Mouse (Mus musculus) midbrain, embryonic 14.5 days (tissue): ENCODE data around the gene Enpp1. TPM values are rescaled to one million over a fixed set of nuclear protein-coding genes. Genes with fewer than 3 reads are reported as not detected.

Experiments used
- ATAC-seq: fragments of 200-750 bp; cut with Nextera tagmentation; 2 replicates; pipeline ENCODE4 v1.8.0; 2017; ENCODE audit warnings: moderate number of reproducible peaks, moderate library complexity; ENCODE audit not compliant: low FRiP score, low TSS enrichment
- DNase-seq: peaks from one replicate; pipeline ENCODE4 v3.0.0-alpha.2; 2015
- H3K27ac ChIP-seq: fragments of 300-500 bp; sonication (generic); replicated peaks from 2 replicates; pipeline ENCODE4 v1.5.1; 2014; ENCODE audit warnings: mild to moderate bottlenecking, low read depth, low read length, moderate library complexity
- H3K27me3 ChIP-seq: fragments of 300-500 bp; sonication (generic); 2 replicates; pipeline ENCODE4 v1.6.1; 2014; ENCODE audit warnings: low read length, control low read depth, mixed read lengths; ENCODE audit not compliant: control insufficient read depth, insufficient read depth
- H3K36me3 ChIP-seq: fragments of 300-500 bp; sonication (generic); 2 replicates; pipeline ENCODE4 v1.6.1; 2014; ENCODE audit warnings: low read length, control low read depth; ENCODE audit not compliant: control insufficient read depth, insufficient read depth
- H3K4me1 ChIP-seq: fragments of 300-500 bp; sonication (generic); 2 replicates; pipeline ENCODE4 v1.6.1; 2014; ENCODE audit warnings: mild to moderate bottlenecking, antibody characterized with exemption, low read length, control low read depth; ENCODE audit not compliant: control insufficient read depth, insufficient read depth
- H3K4me2 ChIP-seq: fragments of 300-500 bp; sonication (generic); 2 replicates; pipeline ENCODE4 v1.6.1; 2014; ENCODE audit warnings: mild to moderate bottlenecking, low read length, moderate library complexity
- H3K4me3 ChIP-seq: fragments of 300-500 bp; sonication (generic); replicated peaks from 2 replicates; pipeline ENCODE4 v1.5.1; 2014; ENCODE audit warnings: low read depth, low read length
- H3K9ac ChIP-seq: fragments of 300-500 bp; sonication (generic); replicated peaks from 2 replicates; pipeline ENCODE4 v1.6.1; 2014; ENCODE audit warnings: mild to moderate bottlenecking, low read length, moderate library complexity
- H3K9me3 ChIP-seq: fragments of 300-500 bp; sonication (generic); 2 replicates; pipeline ENCODE4 v1.6.1; 2016; ENCODE audit warnings: low read length, control low read depth, mixed read lengths; ENCODE audit not compliant: control insufficient read depth
- WGBS: fragments of 180-500 bp; shearing (Covaris S2); extraction: QIAGEN DNeasy Blood & Tissue Kit; methylation state at CpG from one replicate; pipeline ENCODE4 v1.1.7; 2014; 5-methylcytosine and 5-hydroxymethylcytosine counted together
- polyA plus RNA-seq: library from polyadenylated mRNA; unstranded; fragments of >200 nt; fragmentation: Nextera tagmentation; extraction: Ambion mirVana; gene quantifications from 2 replicates; pipeline ENCODE4 v1.2.1, GENCODE M21; 2014

The Enpp1 gene
- polyA plus RNA-seq, 1 experiment from 2014 or later = 4.2 TPM

DNA sequence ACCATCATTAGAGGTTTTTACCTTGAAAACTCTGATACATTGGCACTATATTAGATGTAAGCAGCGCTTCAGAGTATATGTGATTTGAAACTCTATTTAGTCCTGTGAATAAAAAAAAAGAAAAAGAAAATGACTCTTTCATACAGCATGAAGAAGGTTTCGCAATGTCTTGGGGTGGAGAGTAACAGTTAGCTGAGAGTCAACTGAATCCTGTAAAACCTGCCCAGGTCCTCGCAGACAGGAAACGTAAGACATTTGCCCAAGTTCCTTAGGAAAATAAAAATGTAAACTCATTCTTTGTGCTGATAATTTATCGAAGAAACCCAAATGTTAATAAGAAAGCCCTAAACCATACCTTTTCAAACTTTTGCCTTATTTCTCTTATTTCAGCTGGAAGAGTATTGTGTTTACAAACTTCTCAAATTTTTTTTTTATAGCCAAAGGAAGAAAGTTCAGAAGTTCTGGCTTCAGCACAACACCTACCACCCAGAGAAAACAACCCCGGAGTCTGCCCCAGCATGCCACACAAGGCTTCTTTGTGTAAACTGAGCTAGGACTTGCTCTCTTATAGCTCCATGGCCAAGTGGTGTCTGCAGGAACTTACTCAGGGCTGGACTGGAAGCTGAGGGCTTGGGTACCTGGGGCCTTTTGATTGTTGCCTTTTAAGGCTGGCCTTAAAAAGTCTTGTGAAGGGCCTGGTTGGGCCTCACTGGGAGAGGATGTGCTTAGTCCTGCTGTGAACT is 63.8 kb downstream of the Enpp1 start:
- H3K4me2 ChIP-seq = no peak overlapping the region
- no peaks in the 10 kb centered on the region for H3K36me3 ChIP-seq
- no peak overlapping the region for H3K27ac ChIP-seq
- no peak overlapping the region for H3K4me3 ChIP-seq
- DNase-seq (no peak), ATAC-seq (no peak)
- 93% methylated on average over 6 of the region's 6 CpGs for WGBS
- H3K4me1 ChIP-seq = no peaks in the 10 kb centered on the region
- no peaks in the 10 kb centered on the region for H3K27me3 ChIP-seq
- H3K9ac ChIP-seq = no peak overlapping the region
- H3K9me3 ChIP-seq = no peaks in the 10 kb centered on the region

DNA sequence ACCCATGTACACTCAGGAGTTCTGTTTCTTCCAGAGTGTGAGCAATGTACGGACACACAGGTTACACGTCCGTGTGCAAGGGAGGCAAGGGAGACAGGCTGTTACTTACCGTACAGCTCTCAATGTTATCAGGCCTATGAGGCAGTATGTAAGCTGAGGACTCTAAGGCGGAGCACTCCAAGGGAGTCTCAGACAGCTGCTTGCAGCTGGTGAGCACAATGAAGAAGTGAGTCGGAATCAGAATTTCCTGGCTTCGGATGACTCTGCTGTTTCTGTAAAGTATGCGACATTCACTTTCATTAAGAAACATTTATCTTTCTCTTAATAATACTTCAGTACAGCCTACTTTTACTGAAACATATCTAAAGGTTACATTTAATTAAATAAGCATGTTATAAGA is 66.8 kb downstream of the Enpp1 start:
- H3K4me2 ChIP-seq = no peak overlapping the region
- ATAC-seq = no peak
- 92% methylated on average over 8 of the region's 8 CpGs for WGBS

DNA sequence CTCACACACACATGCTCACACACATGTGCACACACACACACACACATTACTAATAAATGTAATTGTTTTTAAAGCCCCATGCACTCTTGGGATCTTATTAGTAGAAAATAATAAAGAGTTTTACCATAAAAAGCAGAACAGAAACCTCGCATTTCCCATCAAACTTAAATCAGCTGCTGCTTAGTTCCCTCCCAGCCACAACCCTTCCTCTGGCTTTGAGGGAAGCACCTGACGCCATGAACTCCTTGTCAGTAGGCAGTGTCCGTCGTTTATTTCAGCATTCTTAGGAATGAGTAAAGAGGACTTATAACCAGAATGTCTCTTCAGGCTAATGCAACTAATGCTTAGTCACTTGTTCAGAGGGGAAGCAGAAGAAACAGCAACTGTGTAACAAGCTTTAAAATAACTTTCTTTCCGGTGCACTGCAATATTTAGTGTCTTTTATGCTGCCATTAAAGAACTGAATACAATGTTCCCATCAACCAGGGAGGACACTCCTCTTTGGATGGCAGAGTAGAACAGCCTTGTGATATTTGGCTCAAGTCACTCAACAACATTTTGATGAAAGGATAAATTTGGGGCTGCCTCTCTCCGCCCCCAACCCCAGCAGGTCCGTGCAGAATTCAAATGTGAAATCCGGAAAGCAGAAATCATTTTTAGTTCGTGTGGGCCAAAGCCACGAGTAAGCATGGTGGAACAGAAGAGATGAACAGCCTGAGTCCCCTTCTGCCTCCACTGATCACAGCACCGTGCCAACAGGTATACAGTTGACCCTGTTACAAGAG is 69.0 kb downstream of the Enpp1 start:
- no peak overlapping the region for H3K4me2 ChIP-seq
- DNase-seq (no peak), ATAC-seq (no peak)
- WGBS = 91% methylated on average over 11 of the region's 11 CpGs
- H3K9me3 ChIP-seq = no peaks in the 10 kb centered on the region
- no peak overlapping the region for H3K27ac ChIP-seq
- no peaks in the 10 kb centered on the region for H3K27me3 ChIP-seq
- H3K4me1 ChIP-seq = no peaks in the 10 kb centered on the region
- no peak overlapping the region for H3K9ac ChIP-seq
- H3K4me3 ChIP-seq = no peak overlapping the region
- no peaks in the 10 kb centered on the region for H3K36me3 ChIP-seq

More for the DNA sequence above, 66.8 kb downstream of the Enpp1 start:
- Histone ChIP-seq H3K4me1 (no peaks in the 10 kb centered on the region), H3K4me3 (no peak overlapping the region), H3K9me3 (no peaks in the 10 kb centered on the region), H3K27ac (no peak overlapping the region), H3K9ac (no peak overlapping the region), H3K36me3 (no peaks in the 10 kb centered on the region), H3K27me3 (no peaks in the 10 kb centered on the region)
- DNase-seq = no peak

DNA sequence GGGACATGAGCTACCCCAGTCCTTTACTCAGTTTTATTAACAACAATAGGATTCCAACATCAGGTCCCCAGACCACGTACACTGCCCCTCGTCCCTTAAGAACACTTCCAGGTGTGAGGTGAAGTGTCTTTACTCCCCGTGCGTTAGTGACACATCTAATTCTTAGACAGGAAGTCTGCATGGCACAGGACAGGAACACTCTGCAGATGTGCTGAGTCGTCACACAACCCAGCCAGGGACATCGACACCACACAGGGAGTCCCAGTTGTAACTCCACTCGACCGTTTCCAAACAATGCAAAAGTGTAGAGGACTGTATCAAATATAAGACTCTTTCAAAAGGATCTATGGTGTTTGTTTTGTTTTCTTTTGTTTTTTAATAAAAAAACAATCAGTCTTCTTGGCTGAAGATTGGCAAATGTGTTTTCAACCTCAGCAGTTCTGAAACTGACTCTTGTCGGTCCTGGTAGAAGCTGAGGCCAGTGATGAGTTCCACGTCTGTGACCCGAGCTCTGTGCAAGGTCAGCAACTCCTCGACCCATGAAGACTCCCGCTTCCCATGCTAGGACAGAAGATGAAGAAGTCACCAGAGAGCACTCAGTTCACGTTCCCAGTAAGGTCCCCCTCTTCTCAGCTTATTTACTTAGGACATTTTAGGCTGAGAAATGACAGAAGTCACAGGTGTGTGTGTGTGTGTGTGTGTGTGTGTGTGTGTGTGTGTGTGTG is 70.4 kb downstream of the Enpp1 start:
- WGBS = 84% methylated on average over 14 of the region's 14 CpGs

DNA sequence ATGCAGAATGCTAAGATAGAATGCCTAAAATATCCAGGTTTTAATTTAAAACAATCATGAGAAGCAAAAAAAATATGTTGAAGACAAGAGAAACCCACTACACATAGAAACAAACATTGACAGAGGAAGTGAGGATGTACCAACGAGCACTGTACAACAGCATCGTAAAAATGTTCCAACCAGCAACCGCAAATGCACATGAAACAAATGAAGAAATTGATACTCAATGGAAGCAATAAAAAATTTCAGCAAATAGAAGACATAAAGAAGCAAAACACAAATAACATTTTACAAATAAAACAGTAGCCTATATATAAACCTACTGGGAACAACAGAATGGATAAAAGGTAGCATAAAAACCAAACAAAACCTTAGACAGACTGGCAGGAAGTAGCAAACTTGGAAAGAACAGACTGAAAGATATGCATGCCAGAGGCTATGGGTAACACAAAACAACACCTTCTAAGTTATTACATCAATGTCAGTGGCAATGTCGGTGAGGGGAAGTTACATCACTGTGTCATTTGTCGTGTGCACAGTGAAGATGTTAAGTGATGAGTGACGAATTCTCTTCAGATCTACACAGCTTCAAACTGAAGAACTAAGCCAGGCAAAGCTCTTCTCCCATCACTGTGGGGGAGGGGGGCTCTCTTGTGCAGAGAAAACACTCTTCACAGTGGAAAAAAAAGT is 71.6 kb downstream of the Enpp1 start:
- H3K4me2 ChIP-seq = no peak overlapping the region
- H3K9me3 ChIP-seq = no peaks in the 10 kb centered on the region
- WGBS = 78% methylated on average over 6 of the region's 6 CpGs
- no peak overlapping the region for H3K9ac ChIP-seq
- DNase-seq (no peak), ATAC-seq (no peak)
- H3K27me3 ChIP-seq = no peaks in the 10 kb centered on the region
- no peaks in the 10 kb centered on the region for H3K36me3 ChIP-seq
- H3K4me3 ChIP-seq = no peak overlapping the region
- H3K27ac ChIP-seq = no peak overlapping the region
- H3K4me1 ChIP-seq = no peaks in the 10 kb centered on the region

More for the DNA sequence above, 70.4 kb downstream of the Enpp1 start:
- Histone ChIP-seq H3K9ac (no peak overlapping the region), H3K4me2 (no peak overlapping the region), H3K27me3 (no peaks in the 10 kb centered on the region), H3K4me3 (no peak overlapping the region), H3K27ac (no peak overlapping the region), H3K9me3 (no peaks in the 10 kb centered on the region), H3K36me3 (no peaks in the 10 kb centered on the region), H3K4me1 (no peaks in the 10 kb centered on the region)
- ATAC-seq (no peak), DNase-seq (no peak)

- 67% methylated on average over 7 of the region's 7 CpGs for WGBS
- no peaks in the 10 kb centered on the region for H3K27me3 ChIP-seq
- 0 out of 2 replicates have a peak, but pooled peaks have one; percentile 31 for ATAC-seq
- no peak overlapping the region for H3K9ac ChIP-seq
- H3K9me3 ChIP-seq = no peaks in the 10 kb centered on the region
- H3K36me3 ChIP-seq = no peaks in the 10 kb centered on the region
- no peaks in the 10 kb centered on the region for H3K4me1 ChIP-seq
- no peak for DNase-seq
- no peak overlapping the region for H3K4me2 ChIP-seq
- no peak overlapping the region for H3K27ac ChIP-seq
- H3K4me3 ChIP-seq = no peak overlapping the region
Measured at GRCm38 (mm10) chr10:24639596-24639995, 72.4 kb downstream of the Enpp1 start.

- H3K27me3 ChIP-seq = no peaks in the 10 kb centered on the region
- no peaks in the 10 kb centered on the region for H3K9me3 ChIP-seq
- H3K27ac ChIP-seq = no peak overlapping the region
- no peaks in the 10 kb centered on the region for H3K36me3 ChIP-seq
- DNase-seq (peak; percentile 18), ATAC-seq (no peak)
- H3K9ac ChIP-seq = no peak overlapping the region
- WGBS = 74% methylated on average over 10 of the region's 10 CpGs
- H3K4me1 ChIP-seq = no peaks in the 10 kb centered on the region
- no peak overlapping the region for H3K4me2 ChIP-seq
- H3K4me3 ChIP-seq = no peak overlapping the region
Measured at GRCm38 (mm10) chr10:24638306-24639070, 73.5 kb downstream of the Enpp1 start.

DNA sequence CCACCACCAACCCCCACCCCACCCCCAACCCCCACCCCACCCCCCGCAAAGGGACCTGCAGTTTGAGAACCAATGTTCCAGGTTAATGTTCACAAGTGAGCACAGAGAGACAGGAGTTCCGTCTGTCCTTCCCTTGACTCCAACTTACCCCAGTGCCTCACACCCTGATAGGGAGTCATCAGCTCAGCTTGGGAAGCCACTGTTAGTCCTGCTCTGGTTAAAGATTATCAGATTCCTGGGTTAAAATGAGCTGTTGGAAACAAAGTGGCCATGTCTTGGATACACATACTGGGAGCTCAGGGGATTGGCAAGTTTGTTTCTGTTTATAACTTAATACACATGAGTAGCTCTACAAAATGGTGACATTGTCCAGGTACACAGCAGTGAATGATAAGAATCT is 75.0 kb downstream of the Enpp1 start:
- WGBS = 95% methylated on average over 2 of the region's 2 CpGs
- no peak overlapping the region for H3K9ac ChIP-seq
- DNase-seq = no peak

More for the DNA sequence above, 75.0 kb downstream of the Enpp1 start:
- Histone ChIP-seq H3K27me3 (no peaks in the 10 kb centered on the region), H3K9me3 (no peaks in the 10 kb centered on the region), H3K4me1 (no peaks in the 10 kb centered on the region), H3K27ac (no peak overlapping the region), H3K36me3 (no peaks in the 10 kb centered on the region), H3K4me2 (no peak overlapping the region), H3K4me3 (no peak overlapping the region)
- ATAC-seq = no peak
